Mouse (Mus musculus) small intestine, adult 2 months (tissue): ENCODE data around the gene Napepld.

Source experiments
- CTCF ChIP-seq: fragments of 200-500 bp; IDR thresholded peaks from 2 replicates; pipeline ENCODE4 v1.5.1; 2012; ENCODE audit warnings: low read depth, mild to moderate bottlenecking, control low read depth, inconsistent platforms, low read length, moderate library complexity, mixed read lengths; ENCODE audit not compliant: insufficient replicate concordance, insufficient read length; ENCODE audit errors: extremely low read depth
- POLR2A ChIP-seq: fragments of 200-500 bp; IDR thresholded peaks from 2 replicates; pipeline ENCODE4 v1.6.1; 2012; ENCODE audit warnings: low read depth, mild to moderate bottlenecking, control low read depth, inconsistent platforms, low read length, moderate library complexity

GRCm38 (mm10) chr5:21677939-21678338, 23.3 kb downstream of the Napepld start:
- TF ChIP-seq POLR2A (no peak), CTCF (no peak)
